Mouse (Mus musculus) gastrocnemius, postnatal 10 days (tissue): ENCODE results near the gene Cd69. TPM values are rescaled to one million over a fixed set of nuclear protein-coding genes. Genes with fewer than 3 reads are reported as not detected.

Experiments
- DNase-seq: peaks from one replicate; pipeline ENCODE4 v3.0.0; 2021; ENCODE audit warnings: mixed read lengths
- total RNA-seq, 2 experiments: library from RNA; stranded (reverse); gene quantifications; 2 replicates each; pipeline ENCODE4 v1.2.3; 2021

Cd69 gene
- total RNA-seq, 2 experiments from 2014 or later, result 0.16 to 0.23 TPM

- DNase-seq, result no peak
Measured at GRCm38 (mm10) chr6:129223611-129224010, 51.6 kb downstream of the Cd69 start.

DNA sequence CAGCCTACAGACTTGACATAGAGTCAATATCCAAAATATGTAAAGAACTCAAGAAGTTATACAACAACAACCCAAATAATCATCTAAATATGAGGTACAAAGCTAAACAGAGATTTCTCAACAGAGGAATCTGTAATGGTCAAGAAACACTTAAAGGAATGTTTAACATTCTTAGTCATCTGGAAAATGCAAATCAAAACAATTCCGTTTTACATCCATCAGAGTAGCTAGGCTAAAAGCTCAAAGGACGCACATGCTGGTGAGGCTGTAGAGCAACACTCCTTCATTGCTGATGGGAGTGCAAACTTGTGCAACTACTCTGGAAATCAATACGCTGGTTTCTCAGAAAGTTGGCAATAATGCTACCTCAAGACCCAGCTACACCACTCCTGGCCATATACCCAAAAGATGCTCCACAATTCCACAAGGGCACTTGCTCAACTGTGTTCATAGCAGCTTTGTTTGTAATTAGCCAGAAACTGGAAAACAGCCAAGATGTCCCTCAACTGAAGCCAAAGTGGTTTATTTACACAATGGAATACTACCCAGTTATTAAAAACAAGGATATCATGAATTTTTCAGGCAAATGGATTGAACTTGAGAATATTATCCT is 52.9 kb downstream of the Cd69 start:
- DNase-seq, result no peak

DNA sequence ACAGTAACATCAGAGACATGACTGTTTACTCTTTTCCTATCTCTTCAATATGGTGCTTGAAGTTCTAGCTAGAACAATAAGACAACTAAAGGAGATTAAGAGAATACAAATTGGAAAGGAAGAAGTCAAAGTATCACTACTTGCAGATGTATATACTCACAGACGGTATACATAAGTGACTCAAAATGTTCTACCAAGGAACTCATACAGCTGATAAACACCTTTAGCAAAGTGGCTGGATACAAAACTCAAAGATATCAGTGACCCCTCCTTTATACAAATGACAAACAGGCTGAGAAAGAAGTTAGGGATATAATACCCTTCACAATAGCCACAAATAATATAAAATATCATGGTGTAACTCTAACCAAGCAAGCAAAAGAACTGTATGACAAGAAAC is 54.2 kb downstream of the Cd69 start:
- no peak for DNase-seq

DNA sequence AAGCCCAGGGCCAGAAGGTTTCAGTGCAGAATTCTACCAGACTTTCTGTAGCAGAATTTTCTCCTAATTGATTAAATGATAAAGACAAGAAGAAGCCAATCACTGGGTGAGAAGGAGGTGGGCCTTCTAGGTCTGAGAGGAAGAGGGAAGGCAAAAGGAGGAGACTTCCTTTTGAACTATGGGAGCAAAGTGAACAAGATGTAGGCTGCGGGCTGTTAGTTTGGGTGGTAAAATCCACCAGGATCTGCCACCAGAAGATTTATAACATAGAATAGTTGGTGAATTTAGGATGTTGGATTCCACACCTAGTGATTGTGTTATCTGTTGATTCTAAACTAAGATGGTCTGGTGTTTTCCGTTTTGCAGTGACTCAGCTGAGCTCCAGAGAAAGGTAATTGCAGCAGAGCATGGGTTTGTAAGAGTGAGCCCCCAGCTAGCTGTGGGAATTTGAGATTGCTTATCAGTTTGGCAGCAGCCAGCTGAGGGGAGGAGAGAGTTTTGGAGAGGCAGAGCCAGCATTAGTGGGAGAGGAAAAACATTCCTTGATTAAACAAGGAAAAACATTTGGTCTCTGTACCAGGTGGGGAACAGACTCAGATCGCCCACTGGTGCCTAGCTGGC is 55.2 kb downstream of the Cd69 start:
- no peak for DNase-seq

DNA sequence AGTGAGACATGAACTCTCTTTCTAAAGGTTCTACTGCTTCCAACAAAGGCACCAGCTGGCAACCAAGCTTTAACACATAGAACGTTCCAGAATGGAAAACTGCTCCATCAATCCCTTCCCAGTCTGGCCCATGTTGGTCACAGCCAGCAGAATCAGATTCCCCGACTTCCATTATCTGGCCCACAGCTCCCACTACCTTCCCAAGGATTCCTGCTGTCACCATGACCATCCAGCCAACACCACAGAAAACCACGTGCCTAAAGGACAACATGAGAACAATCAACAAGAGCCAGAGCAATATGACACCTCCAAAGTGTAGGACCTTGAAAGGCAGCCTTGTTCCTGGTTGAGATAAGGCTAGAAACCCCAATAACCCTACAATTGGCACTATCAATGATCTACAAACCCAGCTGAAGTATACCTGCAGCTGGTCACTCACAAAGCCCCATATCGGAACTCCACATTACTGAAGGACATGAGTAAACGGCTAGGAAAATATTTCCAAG is 57.0 kb downstream of the Cd69 start:
- no peak for DNase-seq

Other genes starting within 250 kb of the Cd69 start
- not detected for gene Klrb1f, start 229.5 kb downstream of the Cd69 start, total RNA-seq
- under 1 TPM; 0.47 to 0.92 TPM for gene Clec2e, start 174.5 kb downstream of the Cd69 start, total RNA-seq
- 10 to 100 TPM; 45.3 to 49.5 TPM for gene Clec2d, start 94.8 kb downstream of the Cd69 start, total RNA-seq
- not detected for gene 4922502D21Rik, start 56.4 kb upstream of the Cd69 start, total RNA-seq
- 1 to 10 TPM in 1 of 2 experiments, under 1 TPM in 1; 0.21 to 1.7 TPM for gene Clec12a, start 67.3 kb upstream of the Cd69 start, total RNA-seq
- not detected for gene Clec12b, start 110.4 kb upstream of the Cd69 start, total RNA-seq
- under 1 TPM in 1 of 2 experiments, not detected in 1; 0.47 TPM for gene Clec1b, start 121.9 kb upstream of the Cd69 start, total RNA-seq
- gene Clec9a, start 133.4 kb upstream of the Cd69 start, total RNA-seq, result not detected
- 1 to 10 TPM; 4.8 to 6.3 TPM for gene Clec1a, start 176.6 kb upstream of the Cd69 start, total RNA-seq
- gene Olr1, start 231.7 kb upstream of the Cd69 start, total RNA-seq, result under 1 TPM in 1 of 2 experiments, not detected in 1; 0.11 TPM
- gene Tmem52b, start 237.1 kb upstream of the Cd69 start, total RNA-seq, result not detected